Mouse (Mus musculus) granulocyte monocyte progenitor cell, adult 5-6 weeks (primary cell): ENCODE results near the gene Mrps16. TPM values are rescaled to one million over a fixed set of nuclear protein-coding genes. Genes with fewer than 3 reads are reported as not detected.

Source experiments
- ATAC-seq: replicated peaks from 2 replicates; pipeline ENCODE4 v1.8.0; 2016; ENCODE audit warnings: mild to moderate bottlenecking, moderate TSS enrichment, inconsistent platforms; ENCODE audit not compliant: poor library complexity, severe bottlenecking
- total RNA-seq, 2 experiments: library from RNA; stranded (forward) in 1 of 2; stranded (reverse) in 1 of 2; fragments of 200-712, 200-1000 nt in 1 of 2; fragments of >200 nt in 1 of 2; fragmentation: Nextera tagmentation in 1 of 2; gene quantifications; 2 replicates each; pipeline ENCODE4 v1.2.3; 2014 to 2017

The Mrps16 gene
- total RNA-seq, 2 experiments from 2014 or later, result 46.8 to 96.0 TPM

GRCm38 (mm10) chr14:20371854-20372253 lies 21.6 kb downstream of the Mrps16 start:
- ATAC-seq, result peak; percentile 38; the same call in 1 of the 2 replicates

GRCm38 (mm10) chr14:20370798-20371197 lies 22.6 kb downstream of the Mrps16 start:
- ATAC-seq, result peak; percentile 93

- no peak for ATAC-seq
Observed at GRCm38 (mm10) chr14:20368271-20368670, 25.2 kb downstream of the Mrps16 start.

- peak; percentile 91 for ATAC-seq
Observed at GRCm38 (mm10) chr14:20363230-20363629, 30.2 kb downstream of the Mrps16 start.

- ATAC-seq, result peak; percentile 97
Observed at GRCm38 (mm10) chr14:20347991-20348541, 45.4 kb downstream of the Mrps16 start, which contains the start of the genes Ecd and Fam149b. Gene Ecd, minus strand, starts transcription at chr14:20348121. Gene Fam149b, plus strand, starts transcription at chr14:20348162.

- ATAC-seq, result peak; percentile 42
Observed at GRCm38 (mm10) chr14:20347441-20347990, 45.9 kb downstream of the Mrps16 start.

- no peak for ATAC-seq
Observed at GRCm38 (mm10) chr14:20345885-20346284, 47.5 kb downstream of the Mrps16 start.

- ATAC-seq, result peak; percentile 52; the same call in 1 of the 2 replicates
Observed at GRCm38 (mm10) chr14:20340866-20341265, 52.6 kb downstream of the Mrps16 start.

GRCm38 (mm10) chr14:20340149-20340548 lies 53.3 kb downstream of the Mrps16 start:
- peak; percentile 56 for ATAC-seq

GRCm38 (mm10) chr14:20339415-20339814 lies 54.0 kb downstream of the Mrps16 start:
- ATAC-seq, result no peak

Other genes with a start within 250 kb of the Mrps16 start
- gene Kcnk5, start 211.8 kb downstream of the Mrps16 start, total RNA-seq (2014; fragmentation: Nextera tagmentation), result 2.0 TPM in 1 of 2 replicates, not detected in the other
- gene Kcnk5, start 211.8 kb downstream of the Mrps16 start, total RNA-seq (2017), result 3.1 and 4.2 TPM in 2 replicates
- gene Kcnk16, start 124.4 kb downstream of the Mrps16 start, total RNA-seq (2014; fragmentation: Nextera tagmentation), result not detected in 2 replicates
- gene Kcnk16, start 124.4 kb downstream of the Mrps16 start, total RNA-seq (2017), result not detected in 2 replicates
- gene Nudt13, start 98.9 kb downstream of the Mrps16 start, total RNA-seq (2014; fragmentation: Nextera tagmentation), result 17.5 and 18.2 TPM in 2 replicates
- gene Nudt13, start 98.9 kb downstream of the Mrps16 start, total RNA-seq (2017), result 8.0 and 15.7 TPM in 2 replicates
- gene Ecd, start 45.5 kb downstream of the Mrps16 start, total RNA-seq (2014; fragmentation: Nextera tagmentation), result 52.6 and 57.0 TPM in 2 replicates
- 52.2 and 70.0 TPM in 2 replicates for gene Ecd, start 45.5 kb downstream of the Mrps16 start, total RNA-seq (2017)
- gene Fam149b, start 45.5 kb downstream of the Mrps16 start, total RNA-seq (2014; fragmentation: Nextera tagmentation), result 20.6 and 28.2 TPM in 2 replicates
- 27.9 and 28.1 TPM in 2 replicates for gene Fam149b, start 45.5 kb downstream of the Mrps16 start, total RNA-seq (2017)
- gene Dnajc9, start 4.7 kb downstream of the Mrps16 start, total RNA-seq (2014; fragmentation: Nextera tagmentation), result 64.5 and 70.8 TPM in 2 replicates
- gene Dnajc9, start 4.7 kb downstream of the Mrps16 start, total RNA-seq (2017), result 229 and 234 TPM in 2 replicates
- not detected in 2 replicates for gene Cfap70, start 58.6 kb upstream of the Mrps16 start, total RNA-seq (2014; fragmentation: Nextera tagmentation)
- not detected in 2 replicates for gene Cfap70, start 58.6 kb upstream of the Mrps16 start, total RNA-seq (2017)
- 56.9 and 70.7 TPM in 2 replicates for gene Anxa7, start 86.5 kb upstream of the Mrps16 start, total RNA-seq (2014; fragmentation: Nextera tagmentation)
- gene Anxa7, start 86.5 kb upstream of the Mrps16 start, total RNA-seq (2017), result 59.0 and 59.1 TPM in 2 replicates
- 3.2 and 4.4 TPM in 2 replicates for gene Mss51, start 103.3 kb upstream of the Mrps16 start, total RNA-seq (2014; fragmentation: Nextera tagmentation)
- 0.72 and 1.3 TPM in 2 replicates for gene Mss51, start 103.3 kb upstream of the Mrps16 start, total RNA-seq (2017)
- 108 and 132 TPM in 2 replicates for gene Ppp3cb, start 152.9 kb upstream of the Mrps16 start, total RNA-seq (2014; fragmentation: Nextera tagmentation)
- 52.9 and 74.9 TPM in 2 replicates for gene Ppp3cb, start 152.9 kb upstream of the Mrps16 start, total RNA-seq (2017)
- 5.1 and 9.4 TPM in 2 replicates for gene Usp54, start 247.4 kb upstream of the Mrps16 start, total RNA-seq (2014; fragmentation: Nextera tagmentation)
- gene Usp54, start 247.4 kb upstream of the Mrps16 start, total RNA-seq (2017), result 4.1 and 4.6 TPM in 2 replicates